Mouse (Mus musculus) heart, postnatal 0 days (tissue): ENCODE data around the gene Jmjd1c. TPM values are rescaled to one million over a fixed set of nuclear protein-coding genes. Genes with fewer than 3 reads are reported as not detected.
A peak's percentile ranks its signal among the peaks of the same experiment; 100 is the strongest.
"Not testable (repeated sequence)": the region's sequence is repeated elsewhere in the genome, so short reads cannot be mapped to it uniquely, and the experiment has no call there.

ENCODE experiments used
- ATAC-seq: fragments of 200-750 bp; cut with Nextera tagmentation; 2 replicates; pipeline ENCODE4 v1.8.0; 2017; ENCODE audit warnings: low read depth, moderate number of reproducible peaks, moderate library complexity; ENCODE audit not compliant: insufficient read depth
- DNase-seq: peaks from one replicate; pipeline ENCODE4 v3.0.0-alpha.2; 2016; ENCODE audit warnings: low spot score
- H3K27ac ChIP-seq: fragments of 300-500 bp; sonication (generic); 2 replicates; pipeline ENCODE4 v1.5.1; 2014; ENCODE audit warnings: low read depth, mild to moderate bottlenecking
- H3K27me3 ChIP-seq: fragments of 300-500 bp; sonication (generic); 2 replicates; pipeline ENCODE4 v1.6.1; 2014; ENCODE audit warnings: low read length, mixed read lengths; ENCODE audit not compliant: control insufficient read depth, insufficient read depth
- H3K36me3 ChIP-seq: fragments of 300-500 bp; sonication (generic); replicated peaks from 2 replicates; pipeline ENCODE4 v1.6.1; 2014; ENCODE audit warnings: low read length, mixed read lengths; ENCODE audit not compliant: control insufficient read depth, insufficient read depth
- H3K4me1 ChIP-seq: fragments of 300-500 bp; sonication (generic); 2 replicates; pipeline ENCODE4 v1.6.1; 2014; ENCODE audit warnings: antibody characterized with exemption; ENCODE audit not compliant: control insufficient read depth, insufficient read depth
- H3K4me2 ChIP-seq: fragments of 300-500 bp; sonication (generic); 2 replicates; pipeline ENCODE4 v1.6.1; 2014; ENCODE audit warnings: low read depth, mild to moderate bottlenecking, low read length, moderate library complexity
- H3K4me3 ChIP-seq: fragments of 300-500 bp; sonication (generic); 2 replicates; pipeline ENCODE4 v1.5.1; 2014; ENCODE audit warnings: low read depth, low read length
- H3K9ac ChIP-seq: fragments of 300-500 bp; sonication (generic); replicated peaks from 2 replicates; pipeline ENCODE4 v1.6.1; 2014; ENCODE audit warnings: low read depth, low read length, mixed read lengths
- H3K9me3 ChIP-seq: fragments of 300-500 bp; sonication (generic); replicated peaks from 2 replicates; pipeline ENCODE4 v1.6.1; 2016; ENCODE audit warnings: low read length; ENCODE audit not compliant: control insufficient read depth
- CTCF ChIP-seq: IDR thresholded peaks from 2 replicates; pipeline ENCODE4 v1.5.1; 2016; ENCODE audit warnings: antibody characterized with exemption, control low read depth, low read depth
- EP300 ChIP-seq: IDR thresholded peaks from 2 replicates; pipeline ENCODE4 v1.6.1; 2016; ENCODE audit warnings: antibody characterized with exemption, low read depth
- WGBS: fragments of 180-500 bp; shearing (Covaris S2); extraction: QIAGEN DNeasy Blood & Tissue Kit; methylation state at CpG from one replicate; pipeline ENCODE4 v1.1.7; 2014; 5-methylcytosine and 5-hydroxymethylcytosine counted together
- polyA plus RNA-seq: library from polyadenylated mRNA; unstranded; fragments of >200 nt; fragmentation: Nextera tagmentation; extraction: Ambion mirVana; gene quantifications from 2 replicates; pipeline ENCODE4 v1.2.1, GENCODE M21; 2015
- total RNA-seq: library from RNA; depleted of rRNA; stranded (reverse); fragments of >200 nt; gene quantifications from 2 replicates; pipeline ENCODE4 v1.2.3, GENCODE M21; 2014; ENCODE audit warnings: low replicate concordance

The Jmjd1c gene
- total and polyA plus RNA-seq, 2 experiments from 2014 or later, result 28.1 to 42.4 TPM

DNA sequence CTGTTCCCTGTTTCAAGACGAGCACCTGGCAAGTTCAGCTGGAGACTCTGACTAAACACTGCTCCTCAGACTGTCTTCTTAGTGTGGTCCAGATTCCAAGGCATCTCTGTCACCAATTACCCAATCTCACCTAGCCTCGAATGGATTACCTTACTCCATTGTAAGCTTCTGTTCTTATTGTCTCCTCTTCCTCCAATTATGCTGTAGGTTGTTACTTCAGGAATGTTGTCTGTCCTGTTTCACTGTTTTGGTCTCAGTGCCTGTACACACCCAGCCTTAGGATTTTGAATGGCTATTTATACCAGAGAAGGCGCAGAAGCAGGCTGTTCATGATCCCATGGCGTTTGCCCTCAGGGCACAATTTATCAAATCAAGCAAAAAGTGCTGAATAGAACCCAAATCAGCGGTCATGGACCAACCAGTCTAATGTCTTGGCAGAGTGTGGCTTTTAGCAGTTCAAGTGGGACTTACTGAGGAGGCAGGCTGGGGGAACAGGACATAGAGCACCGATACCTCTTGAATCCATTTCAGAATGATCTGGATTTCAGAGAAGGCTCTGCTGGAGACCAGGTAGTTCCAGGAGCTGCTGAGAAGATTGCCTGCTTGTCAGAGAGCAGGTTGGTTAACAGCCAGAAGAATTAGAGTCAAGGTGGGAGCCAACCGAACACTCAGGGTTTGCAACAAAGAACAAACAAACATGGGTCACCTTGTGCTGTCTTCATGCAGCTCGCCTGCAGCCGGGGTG is 11.3 kb downstream of the Jmjd1c start:
- ATAC-seq (no peak), DNase-seq (no peak)
- Histone ChIP-seq H3K9ac (no peak overlapping the region), H3K36me3 (peaks cover 6% of the 10 kb centered on the region), H3K27me3 (no peaks in the 10 kb centered on the region), H3K4me1 (peaks cover 77% of the 10 kb centered on the region), H3K9me3 (no peaks in the 10 kb centered on the region), H3K27ac (no peak overlapping the region), H3K4me2 (no peak overlapping the region), H3K4me3 (no peak overlapping the region)
- 64% methylated on average over 9 of the region's 9 CpGs for WGBS
- TF ChIP-seq CTCF (no peak), EP300 (no peak)

GRCm38 (mm10) chr10:67108096-67108495 is 12.2 kb downstream of the Jmjd1c start:
- no peak for DNase-seq
- WGBS, result 57% methylated on average over 9 of the region's 9 CpGs

GRCm38 (mm10) chr10:67109635-67110034 is 13.7 kb downstream of the Jmjd1c start:
- H3K4me1 ChIP-seq, result peaks cover 57% of the 10 kb centered on the region
- no peaks in the 10 kb centered on the region for H3K9me3 ChIP-seq
- H3K36me3 ChIP-seq, result peaks cover 6% of the 10 kb centered on the region
- no peak overlapping the region for H3K27ac ChIP-seq
- H3K4me2 ChIP-seq, result no peak overlapping the region
- 86% methylated on average over 5 of the region's 5 CpGs for WGBS
- DNase-seq, result no peak
- no peaks in the 10 kb centered on the region for H3K27me3 ChIP-seq
- no peak for ATAC-seq
- H3K4me3 ChIP-seq, result no peak overlapping the region
- TF ChIP-seq CTCF (no peak), EP300 (no peak)
- no peak overlapping the region for H3K9ac ChIP-seq

More at GRCm38 (mm10) chr10:67108096-67108495, 12.2 kb downstream of the Jmjd1c start:
- H3K27ac ChIP-seq, result no peak overlapping the region
- ATAC-seq, result no peak
- H3K4me1 ChIP-seq, result peaks cover 73% of the 10 kb centered on the region
- no peak for TF ChIP-seq EP300
- TF ChIP-seq CTCF, result no peak
- no peaks in the 10 kb centered on the region for H3K27me3 ChIP-seq
- H3K36me3 ChIP-seq, result peaks cover 6% of the 10 kb centered on the region
- H3K9me3 ChIP-seq, result no peaks in the 10 kb centered on the region
- no peak overlapping the region for H3K9ac ChIP-seq
- H3K4me3 ChIP-seq, result no peak overlapping the region
- H3K4me2 ChIP-seq, result no peak overlapping the region

DNA sequence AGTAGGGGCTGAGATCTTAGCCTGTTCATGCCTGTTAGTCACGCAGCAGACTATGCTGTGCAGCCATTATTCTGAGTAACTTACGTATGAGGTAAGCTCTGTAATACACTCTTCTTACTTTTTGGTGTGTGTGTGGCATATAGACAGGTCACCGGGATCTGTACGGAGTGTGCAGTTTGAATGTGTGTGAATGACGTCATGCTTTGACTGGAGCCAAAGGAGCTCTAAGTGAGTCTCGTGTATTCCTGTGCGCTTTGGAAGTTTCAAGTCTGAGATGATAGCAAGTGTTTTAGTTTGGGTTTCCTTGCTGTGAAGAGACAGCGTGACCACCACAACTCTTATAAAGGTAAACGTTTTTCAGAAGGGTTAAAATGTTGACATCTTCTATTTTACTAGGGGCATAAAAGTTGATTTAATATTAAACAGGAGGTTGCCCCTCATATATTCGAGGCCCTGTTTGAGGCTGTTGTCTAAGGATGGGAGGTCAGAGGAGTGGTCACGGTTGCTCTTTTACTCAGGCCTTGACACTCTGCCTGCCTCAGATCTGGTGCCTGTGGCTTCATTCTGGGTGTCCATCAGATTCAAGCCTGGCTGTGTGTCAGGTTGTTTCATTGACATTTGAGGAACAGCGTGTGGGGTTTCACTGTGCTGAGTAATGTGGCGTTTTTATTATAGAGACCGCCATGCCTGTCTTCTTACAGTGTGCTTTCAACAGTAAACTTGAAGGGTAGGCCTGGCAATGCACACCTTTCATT is 15.3 kb downstream of the Jmjd1c start:
- DNase-seq (no peak), ATAC-seq (no peak)
- Histone ChIP-seq H3K9ac (no peak overlapping the region), H3K4me1 (peaks cover 54% of the 10 kb centered on the region), H3K27me3 (no peaks in the 10 kb centered on the region), H3K36me3 (peaks cover 6% of the 10 kb centered on the region), H3K4me2 (no peak overlapping the region), H3K4me3 (no peak overlapping the region), H3K27ac (peak overlapping the region; percentile 15; the same call in 1 of the 2 replicates), H3K9me3 (no peaks in the 10 kb centered on the region)
- TF ChIP-seq EP300 (no peak), CTCF (no peak)
- 57% methylated on average over 14 of the region's 14 CpGs for WGBS

DNA sequence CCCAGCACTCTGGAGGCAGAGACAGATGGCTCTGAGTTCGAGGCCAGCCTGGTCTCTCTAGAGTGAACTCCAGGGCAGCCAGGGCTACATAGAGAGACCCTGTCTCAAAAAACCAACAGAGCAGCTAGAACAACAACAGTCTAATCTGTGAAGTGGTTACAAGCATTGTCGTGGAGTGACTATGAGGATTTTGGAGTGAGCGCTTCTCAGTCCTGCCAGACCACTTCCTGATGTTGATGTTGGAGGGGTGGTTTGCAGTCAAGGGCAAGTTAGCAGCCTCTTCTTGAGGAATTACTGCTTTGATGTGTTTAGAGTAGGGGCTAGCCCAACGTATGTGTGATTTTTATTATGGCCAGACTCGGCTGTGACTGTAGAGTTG is 15.9 kb downstream of the Jmjd1c start:
- DNase-seq, result no peak
- 0 out of 2 replicates have a peak overlapping the region, but pooled peaks have one; percentile 15 for H3K27ac ChIP-seq
- H3K36me3 ChIP-seq, result peaks cover 6% of the 10 kb centered on the region
- H3K9me3 ChIP-seq, result no peaks in the 10 kb centered on the region
- no peak overlapping the region for H3K4me3 ChIP-seq
- no peaks in the 10 kb centered on the region for H3K27me3 ChIP-seq
- 56% methylated on average over 5 of the region's 5 CpGs for WGBS
- no peak for TF ChIP-seq EP300
- TF ChIP-seq CTCF, result no peak
- no peak overlapping the region for H3K4me2 ChIP-seq
- ATAC-seq, result no peak
- H3K4me1 ChIP-seq, result peaks cover 54% of the 10 kb centered on the region
- no peak overlapping the region for H3K9ac ChIP-seq

GRCm38 (mm10) chr10:67112967-67113366 is 17.0 kb downstream of the Jmjd1c start:
- 86% methylated on average over 5 of the region's 5 CpGs for WGBS
- not testable (repeated sequence) for H3K9me3 ChIP-seq, H3K36me3 ChIP-seq, H3K9ac ChIP-seq, H3K4me3 ChIP-seq, ATAC-seq, H3K27me3 ChIP-seq, H3K4me2 ChIP-seq, H3K27ac ChIP-seq, DNase-seq
- peaks cover 43% of the 10 kb centered on the region for H3K4me1 ChIP-seq
